Mouse (Mus musculus): ENCODE data around the gene Hist1h2an. TPM values are rescaled to one million over a fixed set of nuclear protein-coding genes. Genes with fewer than 3 reads are reported as not detected.
A peak's percentile ranks its signal among the peaks of the same experiment; 100 is the strongest.
"Not testable (repeated sequence)": the region's sequence is repeated elsewhere in the genome, so short reads cannot be mapped to it uniquely, and the experiment has no call there.

Gene Hist1h2an
- polyA plus RNA-seq, 1 experiment from 2014 or later: 5.1 TPM

DNA sequence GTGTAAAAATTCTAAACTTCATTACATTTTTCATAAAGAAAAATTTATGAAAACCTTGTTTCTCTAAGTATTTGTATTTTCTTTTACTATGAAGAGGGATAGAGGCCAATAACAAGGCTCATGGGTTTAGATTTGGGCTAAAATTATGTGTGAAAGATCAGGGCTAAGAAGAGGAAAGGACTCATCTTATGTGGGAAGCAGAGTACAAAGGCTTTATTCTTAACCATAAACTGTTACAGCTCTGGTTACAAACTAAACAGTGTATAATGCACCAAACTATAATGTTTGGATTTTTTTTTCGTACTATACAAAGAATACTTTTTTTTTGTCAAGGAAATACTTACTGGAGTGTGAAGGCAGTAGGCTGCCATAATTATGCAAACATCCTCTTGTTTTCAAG is 31.3 kb downstream of the Hist1h2an start:
- Histone ChIP-seq H3K4me2 (ENCODE audit: low read depth, low read length) (peak overlapping the region; percentile 22; the same call in 1 of the 2 replicates), H3K27me3 (ENCODE audit: control insufficient read depth, insufficient read depth, low read depth, low read length) (no peaks in the 10 kb centered on the region), H3K4me3 (ENCODE audit: low read length) (no peak overlapping the region), H3K9ac (ENCODE audit: low read length) (no peak overlapping the region), H3K36me3 (ENCODE audit: control insufficient read depth, insufficient read depth, low read length) (no peaks in the 10 kb centered on the region), H3K4me1 (replicated peaks; ENCODE audit: control insufficient read depth, insufficient read depth, low read length) (peaks cover 6% of the 10 kb centered on the region; the same call in 1 of the 2 replicates), H3K9me3 (ENCODE audit: control insufficient read depth, low read length) (no peaks in the 10 kb centered on the region), H3K27ac (ENCODE audit: low read length) (no peak overlapping the region)
- no peak for ATAC-seq (ENCODE audit: low read depth)
- 49% methylated on average over 1 of the region's 1 CpGs for WGBS

GRCm38 (mm10) chr13:21754294-21755001 is 32.6 kb downstream of the Hist1h2an start:
- not testable (repeated sequence) for H3K4me1 ChIP-seq (replicated peaks; ENCODE audit: control insufficient read depth, insufficient read depth, low read length); H3K36me3 ChIP-seq (ENCODE audit: control insufficient read depth, insufficient read depth, low read length); ATAC-seq (ENCODE audit: low read depth); H3K27me3 ChIP-seq (ENCODE audit: control insufficient read depth, insufficient read depth, low read depth, low read length); H3K9me3 ChIP-seq (ENCODE audit: control insufficient read depth, low read length)
- Histone ChIP-seq H3K9ac (ENCODE audit: low read length) (peak overlapping the region; percentile 71), H3K27ac (ENCODE audit: low read length) (peak overlapping the region; percentile 91), H3K4me3 (ENCODE audit: low read length) (peak overlapping the region; percentile 54), H3K4me2 (ENCODE audit: low read depth, low read length) (peak overlapping the region; percentile 64)
- WGBS: 0% methylated on average over 21 of the region's 26 CpGs

- H3K9ac ChIP-seq (ENCODE audit: low read length): peak within 1 kb of the TSS; percentile 71
- not testable (repeated sequence) for H3K27me3 ChIP-seq (ENCODE audit: control insufficient read depth, insufficient read depth, low read depth, low read length); H3K9me3 ChIP-seq (ENCODE audit: control insufficient read depth, low read length); H3K4me1 ChIP-seq (replicated peaks; ENCODE audit: control insufficient read depth, insufficient read depth, low read length); H3K36me3 ChIP-seq (ENCODE audit: control insufficient read depth, insufficient read depth, low read length)
- under 1% methylated on average over 40 of the region's 50 CpGs for WGBS
- H3K4me3 ChIP-seq (ENCODE audit: low read length): peak within 1 kb of the TSS; percentile 54
- H3K4me2 ChIP-seq (ENCODE audit: low read depth, low read length): peak within 1 kb of the TSS; percentile 70
- ATAC-seq (ENCODE audit: low read depth): peak; percentile 93
- peak within 1 kb of the TSS; percentile 94 for H3K27ac ChIP-seq (ENCODE audit: low read length)
These were observed 33.3 kb downstream of the Hist1h2an start, which contains the start of the genes Hist1h2ak and Hist1h2bn for GRCm38 (mm10) chr13:21753524-21754285. Hist1h2ak (minus strand) TSS chr13:21753827. Hist1h2bn (plus strand) TSS chr13:21754123.

- H3K27me3 ChIP-seq (ENCODE audit: control insufficient read depth, insufficient read depth, low read depth, low read length): no peaks in the 10 kb centered on the region
- no peaks in the 10 kb centered on the region for H3K9me3 ChIP-seq (ENCODE audit: control insufficient read depth, low read length)
- H3K4me2 ChIP-seq (ENCODE audit: low read depth, low read length): peak overlapping the region; percentile 70
- H3K4me3 ChIP-seq (ENCODE audit: low read length): peak overlapping the region; percentile 50
- H3K4me1 ChIP-seq (replicated peaks; ENCODE audit: control insufficient read depth, insufficient read depth, low read length): peaks cover 8% of the 10 kb centered on the region; the same call in 1 of the 2 replicates
- ATAC-seq (ENCODE audit: low read depth): no peak
- 2% methylated on average over 7 of the region's 10 CpGs for WGBS
- peak overlapping the region; percentile 70 for H3K9ac ChIP-seq (ENCODE audit: low read length)
- H3K27ac ChIP-seq (ENCODE audit: low read length): peak overlapping the region; percentile 94
- no peaks in the 10 kb centered on the region for H3K36me3 ChIP-seq (ENCODE audit: control insufficient read depth, insufficient read depth, low read length)
These were observed 33.9 kb downstream of the Hist1h2an start for GRCm38 (mm10) chr13:21753051-21753523.

DNA sequence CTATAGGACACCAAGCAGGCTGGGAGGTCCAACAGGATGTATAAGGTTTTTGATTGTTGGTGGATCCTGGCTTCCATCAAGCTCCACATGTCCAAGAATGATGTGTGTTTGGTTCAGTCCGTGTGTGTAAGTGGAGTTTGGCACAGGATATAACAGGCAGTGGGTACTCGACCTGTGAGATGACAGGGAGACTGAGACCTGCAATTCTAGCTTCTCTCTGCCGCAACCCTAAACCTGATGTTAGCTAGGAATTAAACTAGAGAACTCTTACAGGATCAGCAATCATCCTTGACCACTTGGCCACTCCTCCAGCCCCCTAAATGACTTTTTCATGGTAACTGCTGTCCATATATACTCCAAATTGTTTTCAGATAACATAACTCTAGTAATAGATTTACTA is 34.7 kb downstream of the Hist1h2an start:
- H3K4me2 ChIP-seq (ENCODE audit: low read depth, low read length): peak overlapping the region; percentile 70
- H3K27ac ChIP-seq (ENCODE audit: low read length): peak overlapping the region; percentile 78
- no peak overlapping the region for H3K4me3 ChIP-seq (ENCODE audit: low read length)
- no peaks in the 10 kb centered on the region for H3K36me3 ChIP-seq (ENCODE audit: control insufficient read depth, insufficient read depth, low read length)
- no peaks in the 10 kb centered on the region for H3K27me3 ChIP-seq (ENCODE audit: control insufficient read depth, insufficient read depth, low read depth, low read length)
- H3K9ac ChIP-seq (ENCODE audit: low read length): 0 out of 2 replicates have a peak overlapping the region, but pooled peaks have one; percentile 13
- no peaks in the 10 kb centered on the region for H3K9me3 ChIP-seq (ENCODE audit: control insufficient read depth, low read length)
- no peak for ATAC-seq (ENCODE audit: low read depth)
- 15% methylated on average over 3 of the region's 3 CpGs for WGBS
- peaks cover 11% of the 10 kb centered on the region for H3K4me1 ChIP-seq (replicated peaks; ENCODE audit: control insufficient read depth, insufficient read depth, low read length)

- no peaks in the 10 kb centered on the region for H3K36me3 ChIP-seq (ENCODE audit: control insufficient read depth, insufficient read depth, low read length)
- WGBS: 60% methylated on average over 3 of the region's 3 CpGs
- peaks cover 12% of the 10 kb centered on the region for H3K4me1 ChIP-seq (replicated peaks; ENCODE audit: control insufficient read depth, insufficient read depth, low read length)
- no peak for ATAC-seq (ENCODE audit: low read depth)
- H3K27ac ChIP-seq (ENCODE audit: low read length): peak overlapping the region; percentile 78
- no peak overlapping the region for H3K9ac ChIP-seq (ENCODE audit: low read length)
- no peaks in the 10 kb centered on the region for H3K27me3 ChIP-seq (ENCODE audit: control insufficient read depth, insufficient read depth, low read depth, low read length)
- H3K4me3 ChIP-seq (ENCODE audit: low read length): no peak overlapping the region
- no peak overlapping the region for H3K4me2 ChIP-seq (ENCODE audit: low read depth, low read length)
- H3K9me3 ChIP-seq (ENCODE audit: control insufficient read depth, low read length): no peaks in the 10 kb centered on the region
These were observed 35.2 kb downstream of the Hist1h2an start for GRCm38 (mm10) chr13:21751827-21752226.

GRCm38 (mm10) chr13:21751417-21751816 is 35.6 kb downstream of the Hist1h2an start:
- Histone ChIP-seq H3K4me2 (ENCODE audit: low read depth, low read length) (no peak overlapping the region), H3K36me3 (ENCODE audit: control insufficient read depth, insufficient read depth, low read length) (no peaks in the 10 kb centered on the region), H3K4me1 (replicated peaks; ENCODE audit: control insufficient read depth, insufficient read depth, low read length) (peaks cover 12% of the 10 kb centered on the region), H3K27ac (ENCODE audit: low read length) (no peak overlapping the region; the same call in 1 of the 2 replicates), H3K9me3 (ENCODE audit: control insufficient read depth, low read length) (no peaks in the 10 kb centered on the region), H3K9ac (ENCODE audit: low read length) (no peak overlapping the region), H3K27me3 (ENCODE audit: control insufficient read depth, insufficient read depth, low read depth, low read length) (no peaks in the 10 kb centered on the region), H3K4me3 (ENCODE audit: low read length) (no peak overlapping the region)
- no peak for ATAC-seq (ENCODE audit: low read depth)

- not testable (repeated sequence) for H3K36me3 ChIP-seq (ENCODE audit: control insufficient read depth, insufficient read depth, low read length); H3K27me3 ChIP-seq (ENCODE audit: control insufficient read depth, insufficient read depth, low read depth, low read length); H3K9me3 ChIP-seq (ENCODE audit: control insufficient read depth, low read length)
- peak within 1 kb of the TSS; percentile 61 for H3K4me3 ChIP-seq (ENCODE audit: low read length)
- WGBS: under 1% methylated on average over 41 of the region's 56 CpGs
- H3K4me1 ChIP-seq (replicated peaks; ENCODE audit: control insufficient read depth, insufficient read depth, low read length): peaks cover 12% of the 10 kb centered on the region
- H3K27ac ChIP-seq (ENCODE audit: low read length): peak within 1 kb of the TSS; percentile 97
- ATAC-seq (ENCODE audit: low read depth): peak; percentile 83
- H3K9ac ChIP-seq (ENCODE audit: low read length): peak within 1 kb of the TSS; percentile 74
- H3K4me2 ChIP-seq (ENCODE audit: low read depth, low read length): peak within 1 kb of the TSS; percentile 61
These were observed 36.6 kb downstream of the Hist1h2an start, which contains the start of gene Hist1h4k for GRCm38 (mm10) chr13:21750159-21751017. Hist1h4k (minus strand) TSS chr13:21750505.

Measured in lung, embryonic 16.5 days (tissue).